Mouse (Mus musculus) layer of hippocampus, postnatal 10 days (tissue): ENCODE measurements at regions not wholly inside any gene's neighbourhood (a gene's known extent, or its start where the extent isn't known, plus 50 kb on each side); places are given as distances from the start of the nearest gene placed in this dataset.

Experiments used
- DNase-seq, 2 experiments: peaks; one replicate each; pipeline ENCODE4 v3.0.0; 2021; ENCODE audit warnings: low spot score in 2 of 2

- DNase-seq, result no peak
Observed at GRCm38 (mm10) chr2:51452816-51453215, 174.5 kb upstream of the Tas2r134 start.

DNA sequence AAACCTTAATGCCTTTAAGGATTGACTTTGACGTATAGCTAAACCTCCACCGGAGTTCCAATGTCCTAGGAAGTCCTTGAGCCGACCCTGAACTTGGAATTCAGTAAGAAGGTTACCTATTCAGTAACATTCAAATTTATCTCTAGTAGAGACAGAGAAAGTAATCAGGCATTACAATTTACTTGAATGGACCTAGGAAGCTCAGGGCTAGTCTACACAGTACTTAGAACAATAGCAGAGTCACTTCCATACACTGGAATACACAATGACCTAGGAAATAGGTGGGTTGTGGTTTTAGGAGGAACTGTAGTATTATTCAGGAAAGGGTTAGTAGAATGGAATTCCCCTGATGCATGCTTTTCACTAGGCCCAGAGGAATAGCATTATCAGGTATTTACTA lies 179.2 kb upstream of the Tas2r134 start:
- no peak for DNase-seq

- DNase-seq, result no peak
Observed at GRCm38 (mm10) chr2:51447616-51448015, 179.7 kb upstream of the Tas2r134 start.

GRCm38 (mm10) chr2:51444386-51445080 lies 182.8 kb upstream of the Tas2r134 start:
- DNase-seq, result no peak

DNA sequence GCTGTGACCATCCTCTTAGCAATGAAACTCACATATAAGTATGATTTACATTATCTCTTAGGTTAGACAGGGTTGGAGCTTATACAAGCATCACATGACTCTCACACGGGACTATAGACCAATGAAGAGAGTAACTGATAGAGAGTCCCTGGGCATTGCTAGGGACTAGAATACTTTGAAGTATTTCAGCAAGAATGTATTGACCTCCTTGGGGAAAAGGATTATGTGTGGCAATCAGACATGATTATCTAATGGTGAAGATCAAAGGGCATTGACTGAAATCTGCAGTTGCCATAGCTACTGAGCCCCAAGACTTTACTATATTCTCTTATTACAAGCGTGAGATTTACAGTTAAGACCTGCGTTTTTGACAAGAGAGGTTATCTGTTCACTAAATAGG lies 183.4 kb upstream of the Tas2r134 start:
- no peak for DNase-seq

DNA sequence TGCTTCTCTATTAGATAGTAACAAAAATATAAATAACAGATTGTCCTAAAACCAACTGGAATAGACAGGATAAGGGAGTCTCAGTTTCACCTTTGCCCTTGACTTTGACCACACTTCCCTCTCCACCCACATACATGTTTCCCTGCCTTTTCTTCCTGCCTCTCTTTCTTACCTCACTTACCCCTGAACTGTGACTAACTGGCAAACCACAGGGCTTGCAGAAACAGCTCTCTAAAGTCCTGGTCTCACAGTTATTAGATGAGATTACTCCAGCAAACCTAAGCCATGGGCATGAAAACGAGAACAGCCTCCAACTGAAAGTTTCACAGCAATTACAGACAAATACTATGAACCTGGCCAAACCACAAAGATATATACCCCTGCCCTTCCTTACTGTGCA lies 188.3 kb upstream of the Tas2r134 start:
- no peak for DNase-seq

- DNase-seq, result peak in 1 of 2 experiments; percentile 13
Observed at GRCm38 (mm10) chr2:51436590-51436989, 190.7 kb upstream of the Tas2r134 start.

GRCm38 (mm10) chr2:51431564-51431963 lies 195.7 kb upstream of the Tas2r134 start:
- DNase-seq, result no peak

- no peak for DNase-seq
Observed at GRCm38 (mm10) chr2:51429716-51430115, 197.6 kb upstream of the Tas2r134 start.

DNA sequence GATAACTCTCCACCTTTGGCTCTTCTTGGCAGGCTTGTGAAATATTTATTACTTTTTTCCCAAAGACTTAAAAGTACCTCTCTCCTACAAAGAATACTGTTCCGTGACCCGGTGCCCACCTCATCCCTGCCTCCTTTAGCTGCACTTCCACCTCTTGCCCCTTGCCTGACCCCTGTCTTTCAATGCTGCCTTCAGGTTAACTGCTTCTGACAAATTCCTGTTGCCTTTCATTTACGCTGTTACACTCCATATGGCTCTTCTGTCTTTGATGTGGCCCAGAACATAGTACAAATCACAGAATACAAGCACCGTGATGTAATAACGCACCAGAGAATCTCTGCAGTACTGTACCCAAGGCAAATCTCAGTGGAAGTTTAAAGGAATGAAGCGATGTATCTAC lies 204.9 kb upstream of the Tas2r134 start:
- DNase-seq, result no peak

GRCm38 (mm10) chr2:51417908-51418690 lies 209.2 kb upstream of the Tas2r134 start:
- no peak for DNase-seq

GRCm38 (mm10) chr2:51388390-51388789 lies 238.9 kb upstream of the Tas2r134 start:
- no peak for DNase-seq

DNA sequence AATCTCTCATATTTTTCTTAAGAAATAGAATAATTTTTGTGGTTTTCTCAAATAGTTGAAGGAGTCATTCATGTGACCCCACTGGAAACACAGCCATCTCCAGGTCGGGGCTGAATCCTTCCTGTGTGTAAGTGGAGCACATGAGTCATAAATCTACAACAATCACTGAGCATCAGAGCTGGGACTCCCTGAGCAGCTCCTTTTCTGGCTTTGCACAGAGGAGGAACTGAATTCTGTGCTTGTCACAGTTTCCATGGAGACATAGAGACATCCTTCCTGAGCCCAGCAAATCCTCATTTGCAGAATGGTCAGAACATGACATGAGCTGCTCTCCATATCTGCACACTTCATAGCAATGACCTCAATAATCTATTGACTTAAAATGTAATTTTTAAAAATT lies 238.2 kb upstream of the Rnd3 start:
- no peak for DNase-seq

DNA sequence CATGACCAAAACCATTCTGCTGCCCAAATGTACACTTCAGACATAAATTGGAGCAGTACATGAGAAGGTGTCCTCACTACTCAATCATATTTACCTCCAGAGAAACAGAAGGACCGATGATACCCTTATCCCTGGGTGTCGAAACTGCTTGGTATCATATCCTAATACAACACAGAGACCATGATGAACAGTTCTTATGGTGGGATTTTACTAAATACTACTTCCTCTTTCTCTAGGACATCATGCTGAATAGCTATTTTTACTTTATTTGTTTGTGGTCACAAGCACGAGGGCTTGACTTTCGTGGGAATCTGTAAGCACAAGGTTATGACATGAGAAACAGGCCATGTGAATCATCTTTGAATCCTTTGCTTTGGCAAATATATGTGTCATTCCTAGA lies 227.7 kb upstream of the Rnd3 start:
- no peak for DNase-seq

- no peak for DNase-seq
Observed at GRCm38 (mm10) chr2:51374636-51375035, 225.7 kb upstream of the Rnd3 start.

GRCm38 (mm10) chr2:51372771-51373170 lies 223.9 kb upstream of the Rnd3 start:
- no peak for DNase-seq

GRCm38 (mm10) chr2:51362825-51363616 lies 214.1 kb upstream of the Rnd3 start:
- no peak for DNase-seq

- no peak for DNase-seq
Observed at GRCm38 (mm10) chr2:51355281-51355680, 206.4 kb upstream of the Rnd3 start.

DNA sequence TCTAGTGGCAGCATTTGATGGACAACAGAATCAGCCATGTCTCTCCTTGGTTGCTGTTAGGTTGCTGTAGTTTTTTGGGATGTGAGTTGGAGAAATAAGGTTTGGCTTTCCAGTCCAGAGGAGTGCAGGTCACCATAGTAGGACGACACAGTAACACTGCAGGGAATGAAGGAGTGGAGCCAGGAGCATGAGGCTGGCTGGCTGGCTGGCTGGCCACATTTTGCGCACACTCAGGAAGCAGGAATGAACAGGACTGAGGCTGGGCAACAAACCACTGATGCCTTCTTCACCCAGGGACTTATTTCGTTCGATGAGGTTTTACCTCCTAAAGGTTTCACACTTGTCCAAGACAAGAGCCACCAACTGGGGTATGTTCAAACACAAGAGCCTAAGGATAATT lies 205.9 kb upstream of the Rnd3 start:
- DNase-seq, result no peak

- no peak for DNase-seq
Observed at GRCm38 (mm10) chr2:51349614-51350013, 200.7 kb upstream of the Rnd3 start.

- DNase-seq, result no peak
Observed at GRCm38 (mm10) chr2:51348774-51349173, 199.9 kb upstream of the Rnd3 start.

DNA sequence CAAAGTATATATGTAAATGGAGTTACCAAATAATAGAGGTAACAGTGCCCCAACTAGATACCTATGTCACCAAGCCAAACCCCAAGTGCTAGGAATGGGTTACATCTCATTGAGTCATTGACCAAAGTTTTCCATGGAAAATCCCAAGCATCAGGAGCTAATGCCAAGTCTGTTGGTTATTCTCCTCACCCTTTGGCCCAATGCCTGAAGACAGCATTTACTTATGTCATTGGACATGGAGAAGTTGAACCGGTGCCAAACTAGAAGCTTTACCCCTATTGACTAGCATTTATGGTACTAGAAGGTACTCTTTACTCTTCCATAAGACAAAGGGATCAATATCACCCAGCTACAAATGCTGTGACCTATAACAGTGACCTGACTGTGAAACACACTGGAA lies 198.2 kb upstream of the Rnd3 start:
- no peak for DNase-seq
